Mouse (Mus musculus): ENCODE results near the gene Fam172a.

DNA sequence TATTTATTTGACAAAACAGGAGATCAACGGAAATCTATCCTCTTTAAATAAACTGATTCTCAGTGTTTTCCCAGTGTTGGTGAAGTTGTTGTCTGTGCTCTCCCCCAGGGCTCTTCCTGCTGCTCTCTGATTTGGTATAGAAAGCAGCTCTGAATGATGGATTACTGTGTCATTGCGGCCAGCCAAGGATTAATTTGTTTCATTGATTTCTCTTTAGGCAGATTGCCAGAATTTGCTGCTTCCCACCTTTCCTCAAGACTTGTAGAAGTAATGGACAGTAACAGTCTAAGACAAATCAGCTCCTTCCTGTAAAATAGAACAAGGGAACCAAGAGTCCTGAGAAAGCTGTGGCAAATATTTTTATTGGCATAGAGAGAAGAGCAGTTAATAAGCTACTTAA, 513.4 kb downstream of the Fam172a start:
- TF ChIP-seq POLR2A (IDR thresholded peaks at IDR 0.05; ENCODE audit: low read depth, low read length) (no peak), CTCF (IDR thresholded peaks at IDR 0.05; ENCODE audit: borderline replicate concordance, insufficient read depth, low read length) (no peak)
